Mouse (Mus musculus): ENCODE results near the gene Gdpd5. TPM values are rescaled to one million over a fixed set of nuclear protein-coding genes. Genes with fewer than 3 reads are reported as not detected.

Gdpd5 gene
- total and polyA plus RNA-seq, 2 experiments, result 0.28 to 1.7 TPM

GRCm38 (mm10) chr7:99427031-99427430 is 45.8 kb downstream of the Gdpd5 start:
- Histone ChIP-seq H3K27ac (replicated peaks; ENCODE audit: insufficient read depth, low read depth, low read length) (no peak overlapping the region), H3K4me1 (ENCODE audit: control insufficient read depth, insufficient read depth, low read length) (no peaks in the 10 kb centered on the region), H3K36me3 (ENCODE audit: control insufficient read depth, insufficient read depth, low read length) (no peaks in the 10 kb centered on the region), H3K79me2 (ENCODE audit: control insufficient read depth, insufficient read depth, low read length) (no peaks in the 10 kb centered on the region), H3K27me3 (ENCODE audit: control insufficient read depth, insufficient read depth, low read length) (no peaks in the 10 kb centered on the region), H3K9ac (ENCODE audit: low read depth, low read length) (no peak overlapping the region), H3K4me3 (ENCODE audit: insufficient read depth, low read depth, low read length) (no peak overlapping the region)
- WGBS, result 88% methylated on average over 10 of the region's 10 CpGs
- TF ChIP-seq POLR2A (IDR thresholded peaks at IDR 0.05; ENCODE audit: extremely low read depth, insufficient read depth, low read length), result no peak
- no peak for TF ChIP-seq CTCF (IDR thresholded peaks at IDR 0.05; ENCODE audit: low read depth, low read length)
- no peak for DNase-seq (ENCODE audit: extremely low read depth, low read depth, low spot score)

- no peak overlapping the region for H3K9ac ChIP-seq (ENCODE audit: low read depth, low read length)
- 96% methylated on average over 3 of the region's 3 CpGs for WGBS
- no peak overlapping the region for H3K27ac ChIP-seq (replicated peaks; ENCODE audit: insufficient read depth, low read depth, low read length)
- DNase-seq (ENCODE audit: extremely low read depth, low read depth, low spot score), result no peak
- H3K36me3 ChIP-seq (ENCODE audit: control insufficient read depth, insufficient read depth, low read length), result no peaks in the 10 kb centered on the region
- no peak for TF ChIP-seq CTCF (IDR thresholded peaks at IDR 0.05; ENCODE audit: low read depth, low read length)
- no peak for TF ChIP-seq POLR2A (IDR thresholded peaks at IDR 0.05; ENCODE audit: extremely low read depth, insufficient read depth, low read length)
- no peak overlapping the region for H3K4me3 ChIP-seq (ENCODE audit: insufficient read depth, low read depth, low read length)
- no peaks in the 10 kb centered on the region for H3K27me3 ChIP-seq (ENCODE audit: control insufficient read depth, insufficient read depth, low read length)
- H3K79me2 ChIP-seq (ENCODE audit: control insufficient read depth, insufficient read depth, low read length), result no peaks in the 10 kb centered on the region
- no peaks in the 10 kb centered on the region for H3K4me1 ChIP-seq (ENCODE audit: control insufficient read depth, insufficient read depth, low read length)
Measured at GRCm38 (mm10) chr7:99427987-99428386, 46.8 kb downstream of the Gdpd5 start.

GRCm38 (mm10) chr7:99428836-99429235 is 47.6 kb downstream of the Gdpd5 start:
- no peak overlapping the region for H3K4me3 ChIP-seq (ENCODE audit: insufficient read depth, low read depth, low read length)
- TF ChIP-seq CTCF (IDR thresholded peaks at IDR 0.05; ENCODE audit: low read depth, low read length) (no peak), POLR2A (IDR thresholded peaks at IDR 0.05; ENCODE audit: extremely low read depth, insufficient read depth, low read length) (no peak)
- DNase-seq (ENCODE audit: extremely low read depth, low read depth, low spot score), result no peak
- H3K27me3 ChIP-seq (ENCODE audit: control insufficient read depth, insufficient read depth, low read length), result no peaks in the 10 kb centered on the region
- H3K36me3 ChIP-seq (ENCODE audit: control insufficient read depth, insufficient read depth, low read length), result no peaks in the 10 kb centered on the region
- no peaks in the 10 kb centered on the region for H3K4me1 ChIP-seq (ENCODE audit: control insufficient read depth, insufficient read depth, low read length)
- H3K79me2 ChIP-seq (ENCODE audit: control insufficient read depth, insufficient read depth, low read length), result no peaks in the 10 kb centered on the region
- no peak overlapping the region for H3K27ac ChIP-seq (replicated peaks; ENCODE audit: insufficient read depth, low read depth, low read length)
- 75% methylated on average over 5 of the region's 5 CpGs for WGBS
- no peak overlapping the region for H3K9ac ChIP-seq (ENCODE audit: low read depth, low read length)

GRCm38 (mm10) chr7:99429786-99430185 is 48.6 kb downstream of the Gdpd5 start:
- WGBS, result 82% methylated on average over 6 of the region's 6 CpGs
- Histone ChIP-seq H3K36me3 (ENCODE audit: control insufficient read depth, insufficient read depth, low read length) (no peaks in the 10 kb centered on the region), H3K27me3 (ENCODE audit: control insufficient read depth, insufficient read depth, low read length) (no peaks in the 10 kb centered on the region), H3K27ac (replicated peaks; ENCODE audit: insufficient read depth, low read depth, low read length) (no peak overlapping the region), H3K79me2 (ENCODE audit: control insufficient read depth, insufficient read depth, low read length) (no peaks in the 10 kb centered on the region), H3K4me1 (ENCODE audit: control insufficient read depth, insufficient read depth, low read length) (no peaks in the 10 kb centered on the region), H3K4me3 (ENCODE audit: insufficient read depth, low read depth, low read length) (no peak overlapping the region), H3K9ac (ENCODE audit: low read depth, low read length) (no peak overlapping the region)
- TF ChIP-seq POLR2A (IDR thresholded peaks at IDR 0.05; ENCODE audit: extremely low read depth, insufficient read depth, low read length) (no peak), CTCF (IDR thresholded peaks at IDR 0.05; ENCODE audit: low read depth, low read length) (no peak)
- DNase-seq (ENCODE audit: extremely low read depth, low read depth, low spot score), result no peak

GRCm38 (mm10) chr7:99430246-99430645 is 49.0 kb downstream of the Gdpd5 start:
- no peak overlapping the region for H3K27ac ChIP-seq (replicated peaks; ENCODE audit: insufficient read depth, low read depth, low read length)
- WGBS, result 86% methylated on average over 11 of the region's 11 CpGs

GRCm38 (mm10) chr7:99432248-99432647 is 51.0 kb downstream of the Gdpd5 start:
- 91% methylated on average over 14 of the region's 14 CpGs for WGBS
- H3K4me3 ChIP-seq (ENCODE audit: insufficient read depth, low read depth, low read length), result no peak overlapping the region
- H3K79me2 ChIP-seq (ENCODE audit: control insufficient read depth, insufficient read depth, low read length), result no peaks in the 10 kb centered on the region
- no peak overlapping the region for H3K27ac ChIP-seq (replicated peaks; ENCODE audit: insufficient read depth, low read depth, low read length)
- TF ChIP-seq CTCF (IDR thresholded peaks at IDR 0.05; ENCODE audit: low read depth, low read length), result no peak
- TF ChIP-seq POLR2A (IDR thresholded peaks at IDR 0.05; ENCODE audit: extremely low read depth, insufficient read depth, low read length), result no peak
- no peaks in the 10 kb centered on the region for H3K27me3 ChIP-seq (ENCODE audit: control insufficient read depth, insufficient read depth, low read length)
- no peaks in the 10 kb centered on the region for H3K36me3 ChIP-seq (ENCODE audit: control insufficient read depth, insufficient read depth, low read length)
- H3K9ac ChIP-seq (ENCODE audit: low read depth, low read length), result no peak overlapping the region
- no peaks in the 10 kb centered on the region for H3K4me1 ChIP-seq (ENCODE audit: control insufficient read depth, insufficient read depth, low read length)
- DNase-seq (ENCODE audit: extremely low read depth, low read depth, low spot score), result no peak

More at GRCm38 (mm10) chr7:99430246-99430645, 49.0 kb downstream of the Gdpd5 start:
- H3K9ac ChIP-seq (ENCODE audit: low read depth, low read length), result no peak overlapping the region
- no peaks in the 10 kb centered on the region for H3K4me1 ChIP-seq (ENCODE audit: control insufficient read depth, insufficient read depth, low read length)
- H3K36me3 ChIP-seq (ENCODE audit: control insufficient read depth, insufficient read depth, low read length), result no peaks in the 10 kb centered on the region
- no peaks in the 10 kb centered on the region for H3K27me3 ChIP-seq (ENCODE audit: control insufficient read depth, insufficient read depth, low read length)
- TF ChIP-seq CTCF (IDR thresholded peaks at IDR 0.05; ENCODE audit: low read depth, low read length), result no peak
- TF ChIP-seq POLR2A (IDR thresholded peaks at IDR 0.05; ENCODE audit: extremely low read depth, insufficient read depth, low read length), result no peak
- H3K79me2 ChIP-seq (ENCODE audit: control insufficient read depth, insufficient read depth, low read length), result no peaks in the 10 kb centered on the region
- no peak for DNase-seq (ENCODE audit: extremely low read depth, low read depth, low spot score)
- H3K4me3 ChIP-seq (ENCODE audit: insufficient read depth, low read depth, low read length), result no peak overlapping the region
